Mouse (Mus musculus): Measurements from ENCODE around the gene Mettl5. TPM values are rescaled to one million over a fixed set of nuclear protein-coding genes. Genes with fewer than 3 reads are reported as not detected.

Mettl5 gene
- total RNA-seq, 2 experiments from 2014 or later, result 15.7 to 17.2 TPM

DNA sequence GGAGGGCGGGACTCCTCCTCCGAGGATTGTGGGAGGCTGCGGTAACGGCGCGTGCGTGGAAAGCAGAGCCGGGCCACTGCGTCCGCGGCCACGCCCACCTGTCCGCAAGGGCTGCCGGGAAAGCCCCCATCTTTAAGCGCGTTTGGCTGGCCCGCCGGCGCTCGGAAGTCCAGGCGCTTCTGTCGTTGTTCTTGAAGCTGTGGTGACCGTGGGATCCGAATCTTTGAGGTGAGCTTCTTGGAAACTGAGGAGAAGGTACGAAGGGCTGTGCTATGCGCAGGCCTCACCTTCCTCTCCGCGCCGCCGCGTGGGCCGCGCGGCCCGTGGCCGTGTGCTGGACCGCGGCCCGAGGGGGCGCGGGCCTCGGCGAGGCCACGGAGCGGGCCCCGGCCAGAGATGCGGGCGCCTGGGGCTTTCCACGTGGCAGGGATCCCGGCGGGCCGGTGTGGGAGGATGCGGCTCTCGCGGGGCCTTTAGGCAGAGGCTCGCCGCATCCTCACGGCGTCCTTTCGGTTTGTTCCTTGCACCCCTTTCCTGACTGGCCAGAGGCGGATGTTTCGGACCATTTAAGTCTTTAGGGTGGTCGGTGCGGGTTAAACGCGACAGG lies 23.8 kb downstream of the Mettl5 start, which contains the start of gene Ssb:
TSS of gene Ssb (plus strand) at position 78 of the 607 bp plus-strand sequence.
- DNase-seq, result peak; percentile 86 to 90
- intact Hi-C loops (cut with DNase I), result loop anchor here (5.0 kb wide), 1 partner anchor 36 kb away; the partner anchor contains the start of gene Ubr3

DNA sequence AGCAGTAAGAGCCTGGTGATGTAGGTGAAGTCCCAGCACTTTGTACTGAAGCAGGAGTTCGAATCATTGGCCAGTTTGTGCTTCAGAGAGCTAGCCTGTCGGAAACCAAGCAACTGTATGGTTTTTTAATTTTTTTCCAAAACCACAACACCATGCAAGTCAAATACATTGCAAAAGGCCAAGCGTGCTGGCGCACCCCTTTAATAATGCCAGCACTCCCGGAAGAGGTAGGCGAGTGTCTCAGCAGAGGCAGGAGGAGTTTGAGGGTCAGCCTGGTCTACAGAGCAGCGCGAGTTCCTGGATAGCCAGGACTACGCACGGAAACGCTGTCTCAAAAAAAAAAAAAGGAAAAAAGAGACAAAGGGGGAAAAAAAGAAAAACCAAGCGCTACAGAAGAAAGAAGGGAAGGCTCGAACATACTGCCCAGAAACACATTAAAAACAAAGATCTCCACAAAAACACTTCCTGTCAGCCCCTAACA lies 24.4 kb downstream of the Mettl5 start:
- DNase-seq, result no peak
- intact Hi-C loops (cut with DNase I), result loop anchor here (5.0 kb wide), 1 partner anchor 36 kb away; the partner anchor contains the start of gene Ubr3

DNA sequence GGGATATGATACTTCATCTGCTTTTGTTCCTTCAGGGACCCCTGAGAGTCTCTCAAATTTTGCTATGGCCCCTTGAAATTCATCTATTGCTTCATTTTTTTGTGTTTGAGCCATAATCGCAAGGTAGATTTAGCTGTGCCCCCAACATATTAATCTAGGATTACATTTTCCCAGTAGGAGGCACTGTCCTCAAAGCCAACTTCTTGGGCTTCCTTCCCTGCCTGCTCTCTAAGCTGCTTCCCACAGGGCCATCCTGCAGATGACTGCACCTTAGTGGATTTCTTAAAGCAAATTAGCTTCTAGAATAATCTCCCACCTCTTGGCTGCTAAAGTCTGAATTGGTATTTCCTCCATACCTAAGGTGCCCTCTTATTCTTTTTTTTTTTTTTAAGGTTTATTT lies 27.5 kb downstream of the Mettl5 start:
- DNase-seq, result no peak
- intact Hi-C loops (cut with DNase I), result no loop called here

DNA sequence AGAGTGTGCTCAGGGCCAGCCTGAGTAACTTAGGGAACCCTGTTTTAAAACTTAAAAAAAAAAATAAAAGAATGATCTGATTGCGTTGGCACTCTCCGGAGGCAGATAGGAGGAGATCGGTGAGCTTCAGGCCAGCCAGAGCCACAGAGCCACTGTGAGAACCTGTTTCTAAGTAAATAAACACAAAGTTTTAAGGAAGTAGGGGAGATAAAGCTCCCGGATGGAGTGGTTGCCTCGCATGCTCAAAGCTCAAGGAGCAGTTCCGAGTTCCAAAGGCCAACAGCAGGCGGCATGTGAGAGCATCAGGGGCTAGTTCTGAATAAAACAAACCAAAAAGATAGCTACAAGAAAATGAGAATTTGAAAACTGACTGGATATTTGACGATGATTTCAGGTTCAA lies 29.0 kb downstream of the Mettl5 start:
- no peak for DNase-seq
- intact Hi-C loops (cut with DNase I), result no loop called here

DNA sequence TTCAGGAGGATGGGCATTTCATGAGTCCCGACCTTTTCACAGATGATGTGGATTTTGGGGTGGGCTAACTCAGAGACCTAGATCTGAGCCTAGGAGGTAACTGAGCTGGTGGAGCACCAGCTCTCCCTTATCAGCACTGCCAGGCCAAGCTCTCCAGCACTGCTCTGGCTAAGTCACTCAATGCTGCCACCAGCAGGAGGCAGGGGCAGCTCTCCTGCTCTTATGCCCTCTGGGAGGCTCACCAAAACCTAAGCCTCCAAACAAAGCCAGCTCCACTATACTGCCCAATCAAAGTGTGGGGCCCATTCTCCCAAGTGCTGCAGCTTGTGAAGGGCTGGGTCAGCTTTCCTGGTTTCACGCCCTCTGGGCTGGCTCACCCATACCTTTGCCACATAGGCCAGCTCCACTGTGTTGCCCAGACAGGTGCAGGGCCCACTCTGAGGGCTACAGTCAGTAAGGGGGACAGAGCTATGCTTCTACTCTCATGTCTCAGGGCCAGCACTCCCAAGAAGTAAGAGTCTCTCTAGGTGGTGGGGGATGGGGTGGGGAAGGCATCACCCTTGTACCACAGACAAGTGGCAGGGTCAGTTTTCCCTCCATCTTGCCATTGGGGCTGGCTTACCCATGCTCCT lies 33.9 kb downstream of the Mettl5 start:
- intact Hi-C loops (cut with DNase I), result no loop called here
- DNase-seq, result no peak

DNA sequence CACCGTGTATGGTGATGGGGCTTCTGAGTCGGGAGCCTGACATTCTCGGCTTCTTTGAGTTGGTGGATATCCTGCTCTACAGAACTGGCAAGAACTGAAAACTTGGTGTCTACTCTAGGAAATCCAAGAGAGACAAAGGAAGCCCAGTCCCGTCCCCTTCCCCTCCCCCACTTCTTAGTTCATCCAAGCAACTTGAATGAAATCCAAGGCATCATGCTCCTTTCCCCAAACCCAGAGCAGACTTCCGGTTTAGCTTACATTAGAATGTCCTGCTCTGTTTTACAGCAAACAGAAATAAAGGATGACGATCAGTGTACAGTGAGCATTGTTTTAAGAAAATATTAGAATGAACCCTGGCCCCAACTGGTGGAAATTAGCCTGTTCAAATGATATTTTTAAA lies 36.2 kb downstream of the Mettl5 start:
- intact Hi-C loops (cut with DNase I), result no loop called here
- DNase-seq, result no peak

DNA sequence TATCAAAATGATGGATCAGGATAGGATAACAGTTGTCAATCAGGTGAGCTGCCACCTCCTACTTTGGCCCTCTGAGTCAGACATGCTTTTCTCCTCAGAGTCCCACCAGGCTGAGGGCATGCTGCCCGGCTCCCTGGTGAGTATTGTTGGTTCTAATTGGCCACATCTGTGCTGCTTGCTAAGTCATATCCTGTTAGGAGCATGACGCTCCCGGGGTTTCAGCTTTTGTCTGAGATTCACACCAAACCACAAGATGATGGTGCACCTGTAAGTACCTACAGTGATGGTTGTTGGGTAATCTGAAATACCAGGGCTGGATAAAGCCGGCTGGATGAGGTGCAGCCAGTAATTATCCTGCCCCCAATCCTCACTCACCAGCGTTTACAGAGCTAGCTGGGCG lies 45.2 kb downstream of the Mettl5 start:
- DNase-seq, result no peak
- intact Hi-C loops (cut with DNase I), result no loop called here

DNA sequence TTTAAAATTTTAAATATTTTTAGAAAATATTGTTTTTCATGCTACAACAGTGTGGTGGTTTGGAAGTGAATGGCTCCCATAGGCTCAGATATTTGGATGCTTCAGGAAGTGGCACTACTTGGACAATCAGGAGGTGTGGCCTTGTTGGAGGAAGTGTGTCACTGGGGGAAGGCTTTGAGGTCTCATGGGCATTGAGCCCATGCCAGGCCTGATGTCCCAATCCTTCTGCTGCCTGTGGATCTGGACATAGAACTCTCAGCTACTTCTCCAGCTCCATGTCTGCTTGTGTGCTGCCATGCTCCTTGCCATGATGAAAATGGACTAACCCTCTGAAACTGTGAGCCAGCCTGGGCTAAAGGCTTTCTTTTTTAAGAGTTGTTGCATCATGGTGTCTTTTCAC lies 46.7 kb downstream of the Mettl5 start:
- intact Hi-C loops (cut with DNase I), result no loop called here
- DNase-seq, result no peak

DNA sequence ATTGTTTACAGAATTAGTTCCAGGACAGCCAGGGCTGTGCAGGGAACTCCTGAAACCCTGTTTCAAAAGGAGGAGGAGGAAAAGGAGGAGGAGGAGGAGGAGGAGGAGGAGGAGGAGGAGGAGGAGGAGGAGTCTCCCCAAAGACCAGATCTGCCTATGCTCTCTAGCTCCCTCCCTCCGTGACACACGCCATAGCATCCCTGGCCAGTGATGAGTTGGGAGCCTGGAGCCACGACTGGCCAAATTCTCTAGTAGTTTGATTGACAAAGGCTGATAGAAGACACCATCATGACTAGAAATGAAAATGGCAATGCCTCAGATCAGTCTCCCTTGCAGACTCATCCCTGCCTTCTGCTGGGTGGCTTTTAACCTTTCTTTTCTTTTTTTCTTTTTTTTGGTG lies 47.4 kb downstream of the Mettl5 start:
- DNase-seq, result no peak
- intact Hi-C loops (cut with DNase I), result no loop called here

DNA sequence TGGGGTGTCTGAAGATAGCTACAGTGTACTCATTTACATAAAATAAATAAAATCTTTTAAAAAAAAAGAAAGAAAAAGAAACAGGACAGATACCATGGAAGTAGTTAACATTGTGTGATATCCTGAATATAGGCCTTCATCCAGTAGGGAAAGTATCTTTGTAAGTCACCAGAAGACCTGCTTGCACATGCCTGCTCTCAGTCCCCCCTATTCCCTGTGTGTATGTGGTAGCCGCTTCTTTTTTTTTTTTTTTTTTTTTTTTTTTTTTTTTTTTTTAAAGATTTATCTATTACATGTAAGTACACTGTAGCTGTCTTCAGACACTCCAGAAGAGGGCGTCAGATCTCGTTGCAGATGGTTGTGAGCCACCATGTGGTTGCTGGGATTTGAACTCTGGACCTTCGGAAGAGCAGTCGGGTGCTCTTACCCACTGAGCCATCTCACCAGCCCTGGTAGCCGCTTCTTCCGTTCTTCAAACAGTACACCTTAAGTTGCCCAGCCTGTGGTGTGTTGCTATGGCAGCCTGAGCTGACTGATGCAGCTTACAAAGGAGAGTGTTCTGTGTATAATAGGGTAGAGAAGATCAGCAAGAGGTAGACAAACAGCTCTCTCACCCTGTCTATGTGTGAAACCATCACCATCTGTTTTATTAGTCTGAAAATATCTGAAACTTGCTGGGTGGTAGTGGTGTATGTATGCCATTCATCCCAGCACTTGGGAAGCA lies 48.0 kb downstream of the Mettl5 start:
- intact Hi-C loops (cut with DNase I), result no loop called here
- DNase-seq, result no peak

DNA sequence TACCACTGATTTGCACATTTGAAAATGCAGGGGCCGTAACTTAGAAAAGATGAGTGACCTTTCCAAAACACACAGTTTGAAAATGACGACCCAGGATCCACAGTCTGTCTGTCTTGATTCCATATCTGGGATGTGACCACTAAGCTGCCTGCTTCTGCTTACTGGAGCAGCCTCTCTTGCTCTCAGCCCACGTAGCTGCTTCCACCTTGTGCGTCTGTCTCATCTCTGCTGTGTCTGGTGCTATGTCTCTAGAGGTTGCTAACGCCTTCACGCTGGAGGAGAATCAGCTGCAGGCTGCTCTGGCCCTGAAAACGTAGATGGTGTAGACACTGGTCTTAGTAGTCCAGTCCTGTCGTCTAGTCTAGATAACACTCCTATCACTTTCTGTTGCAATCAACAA lies 55.3 kb downstream of the Mettl5 start:
- intact Hi-C loops (cut with DNase I), result no loop called here
- no peak for DNase-seq

DNA sequence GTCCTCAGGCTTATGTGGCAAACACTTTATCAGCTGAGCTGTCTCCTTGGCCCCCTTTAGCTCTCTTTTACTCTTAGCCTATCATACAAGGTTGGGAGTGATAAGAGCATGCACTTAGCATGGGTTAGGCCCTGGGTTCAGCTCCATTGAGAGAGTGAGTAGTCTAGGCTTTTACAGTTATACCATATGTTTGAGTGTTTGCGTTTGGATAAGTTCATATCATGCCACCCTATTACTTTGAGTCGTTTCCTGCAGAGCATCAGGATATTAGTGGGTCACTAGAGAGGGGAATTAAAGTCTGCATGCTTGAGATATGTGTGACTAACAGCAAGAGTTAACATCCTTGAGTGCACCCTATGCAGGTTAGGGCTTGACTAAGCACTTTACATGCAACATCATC lies 55.7 kb downstream of the Mettl5 start:
- no peak for DNase-seq
- intact Hi-C loops (cut with DNase I), result no loop called here

DNA sequence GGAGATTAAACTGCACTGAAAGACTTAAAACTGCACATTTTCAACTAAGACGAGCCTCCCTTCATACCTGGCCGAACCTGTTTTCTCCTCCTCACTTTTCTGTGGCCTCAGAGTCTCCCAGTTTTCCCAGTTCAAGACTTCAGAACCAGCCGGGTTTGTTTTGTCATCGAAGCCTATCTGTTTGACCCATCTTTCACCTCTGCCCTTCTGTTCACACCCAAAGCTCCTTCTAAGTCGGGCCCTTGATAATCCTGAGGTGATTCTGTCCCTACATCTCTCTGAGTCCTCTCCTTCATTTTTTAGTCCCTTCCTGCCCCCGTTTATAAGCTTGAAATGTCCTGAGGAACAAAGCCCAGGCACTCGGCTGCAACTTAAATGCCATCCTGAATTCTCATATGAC lies 57.4 kb downstream of the Mettl5 start:
- intact Hi-C loops (cut with DNase I), result no loop called here
- no peak for DNase-seq

DNA sequence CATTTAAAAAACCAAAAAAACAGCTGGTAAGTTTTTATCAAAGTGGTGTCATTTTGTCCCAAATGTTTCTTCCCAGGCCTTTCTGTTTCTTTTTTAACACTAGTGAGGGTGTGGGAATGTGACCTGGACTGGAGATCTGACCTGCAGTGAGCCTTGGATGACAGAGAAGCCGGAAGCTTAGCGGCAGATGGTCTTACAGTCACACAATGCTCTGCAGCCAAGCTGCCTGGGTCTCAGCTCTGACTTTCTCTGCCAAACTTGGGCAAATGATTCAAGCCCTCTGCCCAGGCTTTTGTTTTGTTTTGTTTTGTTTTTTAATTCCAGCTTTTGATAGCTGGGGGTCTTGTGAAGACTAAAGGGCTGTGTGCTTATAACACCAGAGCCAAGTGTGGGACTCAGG lies 59.0 kb downstream of the Mettl5 start:
- intact Hi-C loops (cut with DNase I), result no loop called here
- DNase-seq, result no peak

DNA sequence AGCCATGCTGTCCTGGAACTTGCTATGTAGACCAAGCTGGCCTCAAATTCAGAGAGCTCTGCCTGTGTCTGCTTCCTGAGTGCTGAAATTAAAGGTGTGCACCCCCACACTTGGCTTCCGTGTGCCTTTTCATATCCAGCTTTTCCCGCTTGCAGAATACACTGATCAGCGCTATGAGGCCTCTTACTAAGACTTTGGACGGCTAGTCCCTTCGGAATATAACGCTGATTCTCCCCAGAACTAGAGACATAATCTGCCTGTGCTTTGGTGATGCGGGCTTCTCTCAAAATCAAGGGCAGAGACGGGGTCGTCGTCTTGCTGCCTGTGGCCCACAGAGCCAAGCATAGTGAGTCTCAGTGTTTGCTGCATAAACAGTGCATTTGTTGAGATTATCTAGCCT lies 59.5 kb downstream of the Mettl5 start:
- intact Hi-C loops (cut with DNase I), result no loop called here
- DNase-seq, result no peak

DNA sequence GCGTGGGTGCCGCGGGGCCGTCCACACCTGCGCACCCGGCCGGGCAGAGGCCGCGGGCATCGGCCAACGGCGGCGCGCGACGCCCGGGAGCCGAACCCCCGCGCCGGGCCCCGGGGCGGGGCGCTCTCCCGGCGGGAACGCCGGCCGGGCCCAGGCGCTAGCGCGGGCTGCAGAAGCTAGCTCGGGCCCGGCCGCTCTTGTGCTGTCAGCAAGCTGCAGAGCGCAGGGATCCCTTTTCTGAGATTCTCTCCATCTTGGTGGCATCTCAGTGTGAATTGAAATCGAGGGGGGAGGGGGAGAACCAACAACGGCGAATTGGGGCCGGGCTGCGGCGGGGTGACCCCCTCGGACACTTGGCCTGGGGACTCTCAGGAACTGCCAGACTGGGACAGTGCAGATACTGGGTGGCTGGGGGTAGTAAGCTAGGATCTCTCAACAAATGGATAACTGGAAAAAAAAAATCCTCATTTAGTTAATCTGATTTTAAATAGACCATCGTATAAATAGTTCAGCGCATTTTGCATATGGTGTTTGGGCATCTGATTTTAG lies 62.2 kb downstream of the Mettl5 start:
- intact Hi-C loops (cut with DNase I), result no loop called here
- DNase-seq, result no peak

DNA sequence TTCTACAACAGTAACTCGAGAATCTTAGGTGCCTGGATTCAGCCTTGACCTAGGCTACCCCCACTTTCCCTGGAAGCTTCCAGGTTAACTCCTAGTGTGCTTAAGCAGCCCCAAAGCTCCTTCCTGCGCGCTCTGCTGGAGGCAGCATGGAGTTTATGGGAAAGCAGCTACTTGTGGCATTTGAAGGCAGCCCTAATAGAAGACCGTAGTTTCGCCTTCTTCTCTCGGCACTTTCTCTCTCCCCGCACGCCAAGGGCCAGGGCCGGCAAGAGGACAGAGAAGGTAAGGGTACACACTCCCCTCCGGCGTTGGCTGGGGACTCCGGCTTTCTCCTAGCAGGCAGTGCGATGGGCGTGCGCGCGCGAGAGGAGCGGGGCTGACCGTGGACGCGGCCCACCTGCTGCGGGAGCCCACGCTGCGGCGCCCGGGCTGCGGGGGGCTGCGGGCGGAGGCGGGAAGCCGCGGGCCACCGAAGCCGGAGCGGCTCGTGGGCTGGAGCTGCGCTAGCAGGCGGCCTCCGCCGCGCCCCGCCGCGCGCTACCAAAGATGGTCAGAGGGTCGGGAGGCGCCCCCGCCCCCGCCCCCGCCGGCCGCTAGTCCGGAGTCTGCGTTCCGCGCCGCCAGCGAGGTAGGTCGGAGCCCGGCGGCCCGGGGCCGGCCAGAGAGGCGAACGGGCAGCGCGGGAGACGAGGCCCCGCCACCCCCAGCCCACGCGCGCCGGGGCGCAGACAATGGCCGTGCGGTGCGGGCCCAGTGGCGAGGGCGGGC lies 62.9 kb downstream of the Mettl5 start:
- peak in 1 of 2 experiments; percentile 21 for DNase-seq
- intact Hi-C loops (cut with DNase I), result no loop called here

DNA sequence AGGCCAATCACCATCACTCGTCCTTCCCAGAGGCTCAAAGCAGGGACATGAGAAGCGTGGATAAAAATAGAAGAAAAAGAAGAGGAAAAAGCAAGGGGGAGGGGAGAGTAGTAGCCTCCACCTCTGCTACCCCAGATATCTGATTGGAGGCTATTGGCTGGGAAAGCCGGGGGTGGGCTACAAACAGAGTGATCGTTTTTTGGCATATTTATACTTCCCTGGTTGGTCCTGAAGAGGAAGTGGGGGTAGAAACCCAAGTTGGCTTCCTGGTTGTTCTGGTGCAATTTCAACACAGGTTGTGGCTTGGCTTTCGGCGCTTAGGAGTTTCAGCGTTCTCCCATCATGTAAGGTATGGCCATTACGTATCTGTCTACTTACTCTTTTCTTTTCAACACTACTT lies 63.7 kb downstream of the Mettl5 start, which contains the start of gene Klhl23:
TSS of gene Klhl23 (plus strand) at position 234 of the 400 bp plus-strand sequence.
- intact Hi-C loops (cut with DNase I), result no loop called here
- DNase-seq, result no peak
